ENCODE assay signal across 8 mouse cellular contexts in genomic region chr13:81352296-81352695, GRCm38 (mm10).
DNase-seq lines count a peak whose midpoint lies in the region.

No protein-coding gene starts in this region.

- peak; percentile 31 for DNase-seq in thymus, postnatal 4 days
- no peak for DNase-seq in thymus, adult 18-20 months
- peak; percentile 69 to 75 for DNase-seq in heart, postnatal 10 days
- peak; percentile 78 to 85 for DNase-seq in lung, adult 18-20 months
- DNase-seq in testis, postnatal 14 days (ENCODE audit: low spot score) = peak; percentile 6
- DNase-seq in left cerebral cortex, adult 8-10 months (ENCODE audit: low spot score in 2 of 2) = no peak
- no peak for DNase-seq in layer of hippocampus, adult 9-11 months
- no peak for DNase-seq in cerebellum, adult 11-12 months

- intact Hi-C loops in heart, postnatal 10 days (cut with DNase I) = loop anchor here (5.0 to 10.0 kb wide), 3 partner anchors 35 to 470 kb away; partner anchors contain the start of gene Arrdc3

Comparison
In these comparisons a context has a peak if more than half of its experiments do, and no peak if none do; other contexts are left out.
1. DNase-seq: peak in thymus, postnatal 4 days (single experiment), heart, postnatal 10 days (2 of 2), lung, adult 18-20 months (2 of 2) and testis, postnatal 14 days (single experiment); none in thymus, adult 18-20 months (0 of 2), left cerebral cortex, adult 8-10 months (0 of 2), layer of hippocampus, adult 9-11 months (single experiment) and cerebellum, adult 11-12 months (single experiment).